In genomic region chr1:127239914-127240313, GRCm38 (mm10) we compare ENCODE assay signal across 9 mouse cellular contexts. TPM values are rescaled to one million over a fixed set of nuclear protein-coding genes. Genes with fewer than 3 reads are reported as not detected.
DNase-seq lines count a peak whose midpoint lies in the region; ATAC-seq lines count a peak whose summit lies in the region.
"Had no signal": no experiment of that assay in that cellular context is flagged by ENCODE, and none has a peak within 500 bp of the region (broad histone marks: within the 10 kb centered on the region; RNA-seq: fewer than 3 reads in every experiment).

No protein-coding gene starts in this region.

- no peak overlapping the region for H3K4me3 ChIP-seq in intestine, embryonic 16.5 days (ENCODE audit: low read length)
- H3K4me3 ChIP-seq: embryonic facial prominence, embryonic 15.5 days had no signal

- DNase-seq in embryo, embryonic 10 days (ENCODE audit: low spot score) = peak; percentile 42
- no peak for DNase-seq in embryo, embryonic 9.5 days (ENCODE audit: extremely low spot score)
- DNase-seq in 3T3-L1 (ENCODE audit: low read depth, low spot score) = peak; percentile 32
- DNase-seq in heart, adult 18-20 months = peak; percentile 51 to 69
- DNase-seq in splenic B cell, adult 2 months (ENCODE audit: low read depth, low spot score) = peak; percentile 41
- no peak for DNase-seq in gastrocnemius, postnatal 10 days
- DNase-seq in adrenal gland, adult 18-20 months (ENCODE audit: low spot score in 2 of 2) = no peak

- no peak overlapping the region for H3K4me2 ChIP-seq in intestine, embryonic 16.5 days (ENCODE audit: low read depth, low read length)
- H3K4me2 ChIP-seq: embryonic facial prominence, embryonic 15.5 days had no signal

- H3K4me1 ChIP-seq in intestine, embryonic 16.5 days (ENCODE audit: control insufficient read depth, insufficient read depth, low read length) = peaks cover 32% of the 10 kb centered on the region

- H3K27me3 ChIP-seq in intestine, embryonic 16.5 days (replicated peaks; ENCODE audit: control insufficient read depth, insufficient read depth, low read length) = no peaks in the 10 kb centered on the region
- no peaks in the 10 kb centered on the region for H3K27me3 ChIP-seq in splenic B cell, adult 2 months (ENCODE audit: control insufficient read depth, insufficient read depth, low read length, poor library complexity, severe bottlenecking)
- H3K27me3 ChIP-seq: embryonic facial prominence, embryonic 15.5 days had no signal

- 34% methylated on average over 6 of the region's 6 CpGs for WGBS in intestine, embryonic 16.5 days

- no peak overlapping the region for H3K9ac ChIP-seq in intestine, embryonic 16.5 days (ENCODE audit: low read depth, low read length)
- H3K9ac ChIP-seq: embryonic facial prominence, embryonic 15.5 days had no signal

- no peaks in the 10 kb centered on the region for H3K9me3 ChIP-seq in intestine, embryonic 16.5 days (ENCODE audit: control insufficient read depth, low read length)
- H3K9me3 ChIP-seq: embryonic facial prominence, embryonic 15.5 days had no signal

- ATAC-seq in intestine, embryonic 16.5 days = peak; percentile 27

- H3K27ac ChIP-seq in intestine, embryonic 16.5 days (ENCODE audit: low read length) = no peak overlapping the region
- H3K27ac ChIP-seq: embryonic facial prominence, embryonic 15.5 days had no signal

- H3K36me3 ChIP-seq in intestine, embryonic 16.5 days (ENCODE audit: control insufficient read depth, insufficient read depth, low read length) = no peaks in the 10 kb centered on the region
- H3K36me3 ChIP-seq in splenic B cell, adult 2 months (ENCODE audit: control insufficient read depth, insufficient read depth, low read length, poor library complexity, severe bottlenecking) = no peaks in the 10 kb centered on the region

RNA-seq across cellular contexts. Expression of gene Mgat5, which starts 35.1 kb away (rescaled TPM):
- 10 to 100 TPM; 13.2 to 15.2 TPM for total RNA-seq in heart, adult 18-20 months (2021)
- polyA plus RNA-seq in intestine, embryonic 16.5 days (2015; fragmentation: Nextera tagmentation; extraction: Ambion mirVana) = 5.9 and 6.0 TPM in 2 replicates
- total RNA-seq in gastrocnemius, postnatal 10 days (2021) = 1 to 10 TPM; 3.6 to 4.9 TPM
- total RNA-seq in adrenal gland, adult 18-20 months (2021) = 10 to 100 TPM; 11.8 to 13.5 TPM

Comparison
In these comparisons a context has a peak if more than half of its experiments do, and no peak if none do; other contexts are left out.
1. DNase-seq: peak in embryo, embryonic 10 days (single experiment), 3T3-L1 (single experiment), heart, adult 18-20 months (2 of 2) and splenic B cell, adult 2 months (single experiment); none in embryo, embryonic 9.5 days (single experiment), gastrocnemius, postnatal 10 days (single experiment) and adrenal gland, adult 18-20 months (0 of 2).